Mouse (Mus musculus) stomach, embryonic 15.5 days (tissue): Measurements from ENCODE around the gene Actg2. TPM values are rescaled to one million over a fixed set of nuclear protein-coding genes. Genes with fewer than 3 reads are reported as not detected.

Experiments used
- ATAC-seq: fragments of 200-750 bp; cut with Nextera tagmentation; 2 replicates; pipeline ENCODE4 v1.8.0; 2017; ENCODE audit warnings: low read depth, moderate number of reproducible peaks, moderate TSS enrichment; ENCODE audit not compliant: insufficient read depth, low FRiP score
- H3K27ac ChIP-seq: fragments of 300-500 bp; sonication (generic); 2 replicates; pipeline ENCODE4 v1.5.1; 2015; ENCODE audit warnings: mild to moderate bottlenecking, inconsistent platforms
- H3K27me3 ChIP-seq: fragments of 300-500 bp; sonication (generic); replicated peaks from 2 replicates; pipeline ENCODE4 v1.6.1; 2015; ENCODE audit warnings: inconsistent platforms
- H3K36me3 ChIP-seq: fragments of 300-500 bp; sonication (generic); 2 replicates; pipeline ENCODE4 v1.6.1; 2015; ENCODE audit warnings: inconsistent platforms
- H3K4me1 ChIP-seq: fragments of 300-500 bp; sonication (generic); 2 replicates; pipeline ENCODE4 v1.6.1; 2015; ENCODE audit warnings: inconsistent platforms
- H3K4me2 ChIP-seq: fragments of 300-500 bp; sonication (generic); 2 replicates; pipeline ENCODE4 v1.6.1; 2015; ENCODE audit warnings: mild to moderate bottlenecking, inconsistent platforms
- H3K4me3 ChIP-seq: fragments of 300-500 bp; sonication (generic); replicated peaks from 2 replicates; pipeline ENCODE4 v1.5.1; 2015; ENCODE audit warnings: inconsistent platforms
- H3K9ac ChIP-seq: fragments of 300-500 bp; sonication (generic); 2 replicates; pipeline ENCODE4 v1.6.1; 2015; ENCODE audit warnings: inconsistent platforms
- H3K9me3 ChIP-seq: fragments of 300-500 bp; sonication (generic); 2 replicates; pipeline ENCODE4 v1.6.1; 2016; ENCODE audit warnings: inconsistent platforms
- WGBS: fragments of 180-500 bp; shearing (Covaris S2); methylation state at CpG from one replicate; pipeline ENCODE4 v1.1.7; 2015; 5-methylcytosine and 5-hydroxymethylcytosine counted together
- polyA plus RNA-seq: library from polyadenylated mRNA; unstranded; fragments of >200 nt; fragmentation: Nextera tagmentation; extraction: Ambion mirVana; gene quantifications from 2 replicates; pipeline ENCODE4 v1.2.1, GENCODE M21; 2015

Actg2 gene
- polyA plus RNA-seq, 1 experiment from 2014 or later: 1,291 TPM

DNA sequence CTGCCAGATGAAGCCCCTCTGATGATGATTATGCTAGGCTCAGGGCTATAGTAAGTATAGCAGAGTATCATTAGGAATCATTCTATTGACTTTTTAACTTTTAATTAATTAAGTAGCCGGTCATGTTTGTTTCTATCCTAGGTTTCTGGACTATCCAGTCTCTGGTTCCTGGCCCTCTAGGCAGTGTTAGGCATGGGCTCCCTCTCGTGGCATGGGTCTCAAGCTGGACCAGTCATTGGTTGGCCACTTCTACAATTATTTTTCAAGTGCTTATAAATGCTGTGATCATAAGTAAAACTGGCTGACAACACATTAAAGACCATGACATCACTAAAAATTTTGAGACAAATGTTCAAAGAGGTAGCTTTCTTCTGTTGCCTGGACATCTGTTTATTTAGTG, 25.9 kb downstream of the Actg2 start:
- peaks cover 5% of the 10 kb centered on the region; the same call in 1 of the 2 replicates for H3K4me1 ChIP-seq
- no peak for ATAC-seq
- no peaks in the 10 kb centered on the region for H3K27me3 ChIP-seq
- H3K9me3 ChIP-seq: no peaks in the 10 kb centered on the region
- WGBS: 56% methylated on average over 2 of the region's 2 CpGs
- no peak overlapping the region for H3K9ac ChIP-seq
- H3K27ac ChIP-seq: no peak overlapping the region
- no peak overlapping the region for H3K4me2 ChIP-seq
- no peak overlapping the region for H3K4me3 ChIP-seq
- H3K36me3 ChIP-seq: no peaks in the 10 kb centered on the region

DNA sequence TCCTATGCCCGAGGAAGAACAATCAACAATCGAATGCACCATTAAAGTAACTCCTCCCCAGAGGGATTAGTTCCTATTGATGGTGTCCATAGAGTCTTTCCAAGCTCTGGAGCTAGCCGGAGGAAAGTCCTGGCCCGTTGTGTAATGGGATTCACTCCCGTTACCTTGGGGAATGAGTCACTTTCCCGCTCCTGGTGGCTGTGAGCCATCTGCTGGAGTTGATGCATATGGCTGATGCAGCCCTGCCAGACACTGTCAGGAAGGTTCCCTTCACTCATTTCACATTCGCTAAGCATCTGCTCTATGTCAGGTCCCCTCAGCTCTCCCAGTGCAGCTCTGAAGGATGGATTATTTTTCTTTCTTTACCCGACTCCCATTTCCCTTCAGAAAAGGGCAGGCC, 26.6 kb downstream of the Actg2 start:
- H3K4me3 ChIP-seq: no peak overlapping the region
- WGBS: 32% methylated on average over 8 of the region's 8 CpGs
- peaks cover 11% of the 10 kb centered on the region; the same call in 1 of the 2 replicates for H3K4me1 ChIP-seq
- H3K36me3 ChIP-seq: no peaks in the 10 kb centered on the region
- no peak for ATAC-seq
- no peak overlapping the region for H3K27ac ChIP-seq
- no peak overlapping the region for H3K4me2 ChIP-seq
- H3K9me3 ChIP-seq: no peaks in the 10 kb centered on the region
- H3K9ac ChIP-seq: no peak overlapping the region
- H3K27me3 ChIP-seq: no peaks in the 10 kb centered on the region

DNA sequence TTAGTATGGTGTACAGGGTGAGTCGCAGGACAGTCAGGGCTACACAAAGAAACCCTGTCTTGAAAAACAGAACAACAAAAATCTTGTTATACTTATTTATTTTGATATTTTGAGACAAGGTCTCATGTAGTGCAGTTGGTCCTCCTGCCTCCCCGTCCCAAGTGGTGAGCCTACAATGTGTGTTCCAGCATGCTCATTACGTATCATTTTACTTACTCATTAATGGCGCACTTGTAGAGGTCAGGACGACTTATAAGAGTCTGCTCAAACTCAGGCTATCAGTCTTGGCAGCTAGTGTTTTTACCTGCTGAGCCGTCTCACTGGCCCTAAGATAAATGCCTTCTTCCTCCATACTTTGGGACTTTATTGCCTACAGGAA, 28.9 kb downstream of the Actg2 start:
- Histone ChIP-seq H3K9ac (no peak overlapping the region), H3K36me3 (no peaks in the 10 kb centered on the region), H3K4me2 (peak overlapping the region; percentile 66), H3K4me3 (peak overlapping the region; percentile 88), H3K9me3 (no peaks in the 10 kb centered on the region), H3K4me1 (peaks cover 11% of the 10 kb centered on the region; the same call in 1 of the 2 replicates), H3K27me3 (no peaks in the 10 kb centered on the region), H3K27ac (peak overlapping the region; percentile 99; the same call in 1 of the 2 replicates)
- 22% methylated on average over 6 of the region's 6 CpGs for WGBS
- ATAC-seq: no peak

DNA sequence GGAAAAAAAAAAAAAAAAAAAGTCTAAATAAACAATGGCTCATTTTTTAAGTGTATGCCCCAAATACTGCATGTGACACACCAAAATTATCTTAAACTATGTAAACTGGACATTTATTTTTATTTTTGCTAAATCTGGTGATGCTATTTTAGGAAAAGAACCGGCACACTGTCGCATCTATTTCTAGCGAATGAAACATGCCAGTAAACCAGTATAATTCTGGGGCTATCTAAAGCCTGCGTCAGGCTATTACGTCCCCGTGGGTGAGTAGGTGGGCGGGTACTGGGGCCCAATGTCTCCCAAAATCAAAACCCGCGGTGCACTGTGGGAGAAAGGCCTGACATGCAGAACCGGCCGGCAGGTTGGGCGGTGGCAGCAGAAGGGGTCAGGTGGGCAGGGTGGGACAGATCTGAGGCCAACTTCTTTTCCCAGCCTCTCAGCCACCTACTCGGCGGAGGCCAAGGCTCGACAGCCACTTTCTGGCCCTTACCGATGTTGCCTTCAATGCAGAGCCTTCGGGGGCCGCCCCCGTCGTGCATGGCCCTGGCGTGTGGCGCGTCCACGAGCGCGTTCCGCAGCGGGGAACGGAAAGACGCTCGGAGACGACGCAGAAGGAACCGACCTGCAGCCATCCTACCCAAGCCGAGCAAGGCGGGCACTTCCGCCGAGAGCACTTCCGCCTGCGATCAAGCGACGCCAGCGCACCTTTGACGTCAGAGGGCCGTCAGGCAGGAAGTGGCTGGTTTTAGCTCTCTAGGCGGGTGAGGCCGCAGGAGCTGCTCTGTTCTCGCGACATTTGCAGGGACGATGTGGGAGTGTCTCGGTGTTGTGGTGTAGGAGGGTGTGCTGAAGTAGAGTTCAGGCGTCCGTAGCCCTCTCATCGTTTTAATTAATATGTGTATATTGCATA, 29.6 kb downstream of the Actg2 start, which contains the start of gene Dguok:
Dguok (minus strand) TSS at position 712 of the 910 bp plus-strand sequence.
- H3K9ac ChIP-seq: peak within 1 kb of the TSS; percentile 85
- peak within 1 kb of the TSS; percentile 88 for H3K4me3 ChIP-seq
- no peaks in the 10 kb centered on the region for H3K36me3 ChIP-seq
- H3K27me3 ChIP-seq: no peaks in the 10 kb centered on the region
- WGBS: under 1% methylated on average over 54 of the region's 54 CpGs
- peak within 1 kb of the TSS; percentile 66 for H3K4me2 ChIP-seq
- no peaks in the 10 kb centered on the region for H3K9me3 ChIP-seq
- peaks cover 11% of the 10 kb centered on the region; the same call in 1 of the 2 replicates for H3K4me1 ChIP-seq
- peak; percentile 98 for ATAC-seq
- peak within 1 kb of the TSS; percentile 99 for H3K27ac ChIP-seq

DNA sequence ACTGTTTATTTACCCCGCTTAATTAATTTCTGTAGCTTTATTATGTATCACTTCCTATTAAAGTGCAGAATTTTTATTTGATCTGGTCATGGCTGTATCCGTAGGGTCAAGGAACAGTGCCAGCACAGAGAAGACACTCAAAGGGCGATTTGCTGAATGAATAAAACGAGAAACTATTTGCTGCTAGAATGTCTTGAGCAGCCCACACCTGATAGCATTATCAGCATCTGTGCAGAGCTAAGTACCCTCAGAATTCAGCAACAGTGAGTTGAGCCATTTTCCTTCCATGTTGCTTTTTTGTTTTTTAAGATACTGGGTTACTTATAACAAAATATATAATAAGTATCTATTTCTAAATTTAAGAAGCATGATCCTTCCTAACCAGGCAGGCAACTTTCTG, 30.5 kb downstream of the Actg2 start:
- Histone ChIP-seq H3K4me3 (peak overlapping the region; percentile 88; the same call in 1 of the 2 replicates), H3K27me3 (no peaks in the 10 kb centered on the region), H3K9me3 (no peaks in the 10 kb centered on the region), H3K4me1 (peaks cover 11% of the 10 kb centered on the region; the same call in 1 of the 2 replicates), H3K36me3 (no peaks in the 10 kb centered on the region), H3K27ac (no peak overlapping the region), H3K4me2 (peak overlapping the region; percentile 66; the same call in 1 of the 2 replicates), H3K9ac (no peak overlapping the region)
- 87% methylated on average over 4 of the region's 4 CpGs for WGBS
- no peak for ATAC-seq

DNA sequence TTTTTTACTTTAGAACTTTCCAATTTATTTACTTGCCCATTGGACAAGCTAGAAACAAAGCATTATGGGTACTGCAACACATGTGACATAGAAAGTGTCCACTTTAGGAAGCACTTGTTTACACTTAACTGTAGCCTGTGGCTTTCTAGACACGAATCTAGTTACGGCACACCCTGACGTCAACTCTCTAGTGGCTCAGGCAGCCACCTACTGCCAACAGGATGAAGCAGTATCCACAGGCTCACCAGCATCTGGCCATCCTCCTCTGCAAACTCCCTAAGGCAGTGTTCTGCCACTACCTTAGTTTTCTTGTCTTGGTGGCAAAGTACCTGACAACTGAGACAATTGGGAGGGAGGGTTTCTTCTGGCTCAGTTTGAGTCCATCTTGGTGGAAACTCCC, 32.7 kb downstream of the Actg2 start:
- Histone ChIP-seq H3K36me3 (no peaks in the 10 kb centered on the region; the same call in 1 of the 2 replicates), H3K9me3 (no peaks in the 10 kb centered on the region), H3K27me3 (no peaks in the 10 kb centered on the region), H3K4me1 (peaks cover 11% of the 10 kb centered on the region; the same call in 1 of the 2 replicates), H3K4me3 (no peak overlapping the region), H3K4me2 (no peak overlapping the region), H3K9ac (no peak overlapping the region), H3K27ac (no peak overlapping the region)
- 69% methylated on average over 3 of the region's 3 CpGs for WGBS
- ATAC-seq: no peak

DNA sequence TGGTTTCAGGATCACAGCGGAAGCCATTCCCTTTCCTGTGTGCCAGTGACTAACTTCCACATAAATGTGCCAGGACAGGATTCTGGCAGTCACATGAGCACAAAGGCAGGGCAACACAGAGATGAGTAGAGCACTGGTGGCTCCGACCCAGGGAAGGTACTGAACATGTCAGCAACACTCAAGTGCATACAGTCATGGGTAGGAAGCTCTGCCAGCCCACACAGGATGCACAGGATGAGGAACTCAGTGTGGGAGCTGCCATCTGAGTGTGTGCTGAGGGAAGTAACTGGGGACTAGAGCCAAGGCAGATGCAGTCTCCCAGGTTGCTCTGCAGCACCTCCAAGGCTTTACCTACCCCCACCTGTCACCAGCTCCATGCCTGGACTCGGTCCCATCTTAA, 33.4 kb downstream of the Actg2 start:
- Histone ChIP-seq H3K36me3 (no peaks in the 10 kb centered on the region; the same call in 1 of the 2 replicates), H3K9me3 (no peaks in the 10 kb centered on the region), H3K4me2 (no peak overlapping the region), H3K9ac (no peak overlapping the region), H3K4me3 (no peak overlapping the region), H3K27ac (peak overlapping the region; percentile 9; the same call in 1 of the 2 replicates), H3K4me1 (peaks cover 11% of the 10 kb centered on the region; the same call in 1 of the 2 replicates), H3K27me3 (no peaks in the 10 kb centered on the region)
- WGBS: 85% methylated on average over 3 of the region's 3 CpGs
- ATAC-seq: no peak

DNA sequence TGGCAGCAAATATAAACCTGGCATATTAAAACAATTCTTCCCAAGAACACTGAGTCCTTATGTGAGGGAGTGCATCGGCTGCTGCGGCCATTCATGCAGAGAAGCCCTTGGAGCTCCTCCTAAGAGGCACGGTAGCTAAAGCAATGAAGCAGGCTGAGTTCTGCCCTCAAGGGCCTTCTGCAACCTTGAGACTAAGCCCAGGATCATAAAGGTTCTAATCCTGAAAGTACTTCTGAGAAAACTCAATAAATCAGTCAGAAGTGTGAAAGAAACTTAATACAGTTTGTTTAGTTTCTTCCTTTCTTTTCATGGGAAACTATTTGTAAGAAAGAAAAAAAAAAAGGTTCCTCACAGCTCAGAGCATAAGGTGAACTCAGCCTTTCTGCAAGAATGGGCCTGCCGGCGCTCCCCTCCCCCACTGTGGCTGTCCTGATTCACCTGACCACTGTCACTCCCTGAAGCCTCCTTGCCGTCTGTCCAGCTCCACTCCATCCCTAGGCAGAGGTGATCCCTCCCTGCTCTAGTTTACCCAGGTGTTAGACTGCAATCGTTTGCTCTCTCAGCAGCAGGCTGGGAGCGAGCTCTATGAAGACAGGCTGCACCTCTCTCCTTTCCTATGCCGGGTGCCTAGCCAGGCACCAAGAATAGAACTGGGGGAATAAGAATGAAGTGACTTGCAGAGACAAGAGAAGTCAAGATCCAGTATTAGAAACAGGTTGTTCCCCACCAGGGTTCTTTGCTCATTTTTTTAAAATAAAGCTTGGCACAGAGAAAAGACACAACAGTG, 34.3 kb downstream of the Actg2 start:
- 64% methylated on average over 9 of the region's 9 CpGs for WGBS
- H3K4me3 ChIP-seq: no peak overlapping the region
- H3K27ac ChIP-seq: peak overlapping the region; percentile 56; the same call in 1 of the 2 replicates
- no peaks in the 10 kb centered on the region; the same call in 1 of the 2 replicates for H3K36me3 ChIP-seq
- H3K4me2 ChIP-seq: no peak overlapping the region
- no peak overlapping the region for H3K9ac ChIP-seq
- H3K9me3 ChIP-seq: no peaks in the 10 kb centered on the region
- ATAC-seq: no peak
- H3K27me3 ChIP-seq: no peaks in the 10 kb centered on the region
- 0 out of 2 replicates have a peak, but pooled peaks cover 9% of the 10 kb centered on the region for H3K4me1 ChIP-seq

DNA sequence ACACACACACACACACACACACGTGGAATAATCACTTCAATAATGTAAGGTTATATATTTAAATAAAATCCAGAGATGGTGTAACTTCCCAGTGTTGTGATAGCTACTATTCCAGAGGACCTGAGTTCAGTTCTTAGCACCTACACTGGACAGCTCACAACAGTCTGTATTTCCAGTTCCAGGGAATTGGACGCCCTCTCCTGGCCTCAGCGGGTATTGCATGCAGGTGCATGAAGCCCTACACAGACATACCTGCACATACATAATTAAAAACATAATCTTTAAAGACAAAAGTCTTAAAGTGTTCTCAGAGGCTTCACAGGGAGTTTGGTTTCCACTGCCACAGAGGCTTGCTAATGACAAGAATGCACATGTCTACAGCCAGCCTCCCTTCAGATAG, 35.6 kb downstream of the Actg2 start:
- Histone ChIP-seq H3K27me3 (no peaks in the 10 kb centered on the region), H3K4me3 (no peak overlapping the region), H3K9me3 (no peaks in the 10 kb centered on the region), H3K4me1 (0 out of 2 replicates have a peak, but pooled peaks cover 9% of the 10 kb centered on the region), H3K27ac (no peak overlapping the region), H3K9ac (no peak overlapping the region), H3K4me2 (no peak overlapping the region), H3K36me3 (no peaks in the 10 kb centered on the region; the same call in 1 of the 2 replicates)
- WGBS: 57% methylated on average over 3 of the region's 3 CpGs
- ATAC-seq: no peak

DNA sequence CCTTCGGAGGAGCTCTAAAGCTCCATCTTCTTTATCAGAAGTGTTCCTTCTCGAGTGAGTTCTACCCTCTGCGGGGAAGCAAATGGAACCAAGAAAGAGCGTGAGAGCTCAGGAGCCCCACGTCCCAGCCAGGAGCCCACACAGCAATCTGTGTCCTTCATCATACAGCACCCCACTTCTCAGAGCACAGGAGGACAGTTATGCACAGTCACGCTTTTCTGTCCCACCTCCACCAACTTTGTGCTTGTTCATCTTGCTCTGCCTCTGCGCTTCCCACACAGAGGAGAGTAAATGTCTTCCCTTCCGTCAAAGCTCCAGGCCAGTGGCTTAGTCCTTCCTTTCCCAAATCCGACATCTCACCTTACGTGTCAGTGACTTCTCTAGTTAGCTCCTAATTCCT, 37.0 kb downstream of the Actg2 start:
- no peak overlapping the region for H3K9ac ChIP-seq
- H3K27ac ChIP-seq: no peak overlapping the region
- 0 out of 2 replicates have a peak, but pooled peaks cover 3% of the 10 kb centered on the region for H3K4me1 ChIP-seq
- no peaks in the 10 kb centered on the region for H3K27me3 ChIP-seq
- H3K4me3 ChIP-seq: no peak overlapping the region
- H3K36me3 ChIP-seq: no peaks in the 10 kb centered on the region; the same call in 1 of the 2 replicates
- no peak overlapping the region for H3K4me2 ChIP-seq
- WGBS: 90% methylated on average over 10 of the region's 10 CpGs
- no peaks in the 10 kb centered on the region for H3K9me3 ChIP-seq
- ATAC-seq: no peak

DNA sequence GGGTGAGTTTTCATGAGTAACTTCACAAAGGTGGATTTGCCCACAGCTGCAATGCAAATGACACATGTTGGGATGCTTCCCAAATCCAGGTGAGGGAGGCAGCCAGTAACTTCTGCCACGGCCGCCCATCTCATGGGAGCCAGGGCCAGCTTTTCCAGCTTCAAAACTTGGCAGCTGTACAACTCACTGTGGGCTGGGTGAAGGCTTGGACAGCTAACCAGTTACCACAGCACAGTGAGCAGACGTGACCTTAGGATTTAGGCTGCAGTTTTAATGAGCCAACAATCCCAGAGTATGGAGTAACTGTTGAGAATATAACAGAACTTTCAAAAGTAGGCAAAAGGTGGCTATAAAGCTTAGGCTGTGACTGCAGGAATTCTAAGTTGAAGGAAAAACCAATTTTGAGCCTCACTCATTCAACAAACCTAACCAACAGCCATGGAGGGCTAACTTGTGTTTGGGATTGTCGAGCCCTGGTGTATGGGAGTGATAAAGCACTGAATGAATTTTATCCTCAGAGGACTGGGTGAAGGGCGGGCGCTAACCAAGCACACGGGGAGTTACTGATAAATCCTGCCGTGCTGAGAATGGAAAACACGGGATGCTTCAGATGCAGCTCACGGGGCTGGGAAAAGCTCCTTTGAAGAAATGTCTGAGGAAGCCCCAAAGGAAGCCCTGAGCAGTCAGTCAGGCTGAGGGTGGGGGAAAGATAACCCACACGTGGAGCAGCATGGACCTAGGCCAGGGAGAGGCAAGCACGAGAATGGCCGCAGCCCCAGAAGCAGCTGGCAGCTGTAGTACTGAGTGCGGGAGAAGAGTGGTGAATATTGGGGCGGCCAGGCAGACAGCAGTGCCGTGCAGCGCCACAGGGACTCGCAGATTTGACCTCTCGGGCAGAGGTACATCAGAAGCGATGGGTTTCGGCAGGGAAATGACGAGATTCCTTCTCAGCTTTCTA, 39.0 kb downstream of the Actg2 start:
- 0 out of 2 replicates have a peak, but pooled peaks cover 3% of the 10 kb centered on the region for H3K4me1 ChIP-seq
- no peaks in the 10 kb centered on the region; the same call in 1 of the 2 replicates for H3K36me3 ChIP-seq
- H3K4me3 ChIP-seq: no peak overlapping the region
- H3K27me3 ChIP-seq: no peaks in the 10 kb centered on the region
- WGBS: 81% methylated on average over 22 of the region's 22 CpGs
- H3K27ac ChIP-seq: no peak overlapping the region
- no peak overlapping the region for H3K9ac ChIP-seq
- no peak overlapping the region for H3K4me2 ChIP-seq
- ATAC-seq: no peak
- H3K9me3 ChIP-seq: no peaks in the 10 kb centered on the region
